Mouse (Mus musculus): ENCODE results near the gene Scarb1.
A peak's percentile ranks its signal among the peaks of the same experiment; 100 is the strongest.

The Scarb1 gene

DNA sequence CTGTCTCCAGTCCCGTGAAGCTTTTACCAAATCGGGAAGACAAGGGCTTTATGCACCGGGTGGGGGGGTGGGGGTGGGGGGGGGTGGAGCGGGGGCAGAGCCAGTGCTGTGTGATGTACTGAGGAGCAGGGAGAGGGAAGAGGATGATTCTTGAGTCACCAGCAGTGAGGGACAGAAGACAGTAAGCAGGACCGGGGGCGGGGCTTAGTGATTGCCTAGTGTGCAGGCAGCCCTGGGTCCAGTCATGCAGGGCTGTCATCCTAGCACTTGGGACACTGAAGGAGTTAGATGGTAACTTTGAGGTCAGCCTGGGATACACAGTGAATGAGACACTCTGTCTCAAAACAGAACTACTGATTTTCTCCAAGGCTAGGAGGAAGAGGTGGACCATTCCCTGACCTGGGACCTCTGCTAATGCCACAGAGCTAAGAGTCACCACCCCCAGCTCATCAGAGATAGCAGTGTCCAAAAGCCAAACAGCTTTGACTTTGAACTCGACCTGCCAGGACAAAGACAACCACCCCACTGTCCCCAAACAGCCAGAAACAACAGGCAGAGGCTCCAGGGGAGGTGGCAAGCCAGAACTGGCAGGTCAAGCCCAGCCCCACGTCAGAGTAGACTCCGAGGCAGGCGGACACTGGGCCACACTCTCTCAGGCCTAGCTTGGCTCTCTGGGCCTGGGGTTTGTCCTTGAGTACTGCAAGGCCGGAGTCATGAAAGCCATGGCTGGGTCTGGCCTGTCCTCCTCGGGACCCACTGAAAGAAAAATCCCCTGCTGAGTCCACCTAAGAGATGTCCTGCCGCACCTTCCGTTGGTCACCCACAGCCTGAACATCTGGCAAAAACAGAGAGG is 35.4 kb downstream of the Scarb1 start:
- DNase-seq (ENCODE audit: low spot score in 2 of 2), result peak; percentile 27 to 48

DNA sequence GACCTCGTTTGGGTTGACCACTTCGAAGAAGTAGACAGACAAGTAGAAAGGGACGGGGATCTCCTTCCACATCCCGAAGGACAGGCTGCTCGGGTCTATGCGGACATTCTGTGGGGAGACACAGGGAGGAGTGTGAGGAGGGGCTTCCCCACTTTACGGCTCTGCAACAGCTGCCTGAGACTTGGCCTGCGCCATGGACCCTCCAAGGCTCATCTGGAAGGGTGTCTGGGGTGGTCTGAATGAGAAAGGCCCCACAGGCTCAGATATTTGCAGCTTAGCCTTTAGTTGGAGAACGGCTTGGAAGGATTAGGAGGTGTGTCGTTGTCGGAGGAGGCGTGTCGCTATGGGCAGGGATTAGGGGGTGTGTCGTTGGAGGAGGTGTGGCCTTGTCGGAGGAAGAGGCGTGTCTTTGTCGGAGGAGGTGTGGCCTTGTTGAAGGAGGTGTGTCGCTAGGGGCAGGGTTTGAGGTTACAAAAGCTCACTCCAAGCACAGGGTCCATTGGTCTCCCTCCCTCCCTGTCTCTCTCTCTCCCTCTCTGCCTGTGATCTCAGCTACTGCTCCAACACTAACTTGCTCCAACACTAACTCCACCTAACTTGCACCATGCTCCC is 36.5 kb downstream of the Scarb1 start:
- DNase-seq (ENCODE audit: low spot score in 2 of 2), result no peak

DNA sequence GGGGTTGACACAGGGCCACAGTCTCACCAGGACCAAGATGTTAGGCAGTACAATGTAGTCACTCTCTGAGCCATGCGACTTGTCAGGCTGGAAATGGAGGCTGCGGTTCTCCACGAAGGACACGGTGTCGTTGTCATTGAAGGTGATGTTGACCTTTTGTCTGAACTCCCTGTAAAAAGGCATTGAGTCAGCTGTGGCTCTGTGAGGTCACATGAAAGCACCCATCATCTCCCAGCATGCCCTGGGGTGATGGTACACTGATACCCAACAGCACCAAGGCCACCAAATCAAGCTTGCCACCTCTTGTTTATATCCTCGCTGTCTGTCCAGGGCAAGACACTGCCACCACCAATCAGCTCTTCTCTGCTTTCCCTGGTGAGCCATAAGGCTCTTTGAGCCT is 37.8 kb downstream of the Scarb1 start:
- DNase-seq (ENCODE audit: low spot score in 2 of 2), result no peak

DNA sequence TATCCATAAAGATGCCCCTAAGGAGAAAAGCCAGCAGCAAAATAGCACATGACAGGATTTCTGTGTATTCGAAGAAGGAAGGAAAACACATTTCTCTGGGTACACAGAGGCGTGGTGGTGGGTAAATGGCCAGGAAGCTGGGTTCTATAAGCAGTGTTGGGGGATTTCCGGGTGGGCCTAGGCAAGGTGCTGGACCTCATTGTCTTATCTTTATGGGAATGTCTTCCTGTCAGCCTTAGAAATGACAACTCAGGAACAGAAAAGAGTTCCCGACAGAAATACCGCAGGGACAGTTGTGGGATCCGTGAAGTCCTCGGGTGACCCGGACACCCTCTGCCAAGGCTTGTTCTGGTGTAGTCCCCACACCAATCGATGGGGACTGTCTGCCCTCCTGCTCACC is 42.7 kb downstream of the Scarb1 start:
- DNase-seq (ENCODE audit: low spot score in 2 of 2), result no peak

DNA sequence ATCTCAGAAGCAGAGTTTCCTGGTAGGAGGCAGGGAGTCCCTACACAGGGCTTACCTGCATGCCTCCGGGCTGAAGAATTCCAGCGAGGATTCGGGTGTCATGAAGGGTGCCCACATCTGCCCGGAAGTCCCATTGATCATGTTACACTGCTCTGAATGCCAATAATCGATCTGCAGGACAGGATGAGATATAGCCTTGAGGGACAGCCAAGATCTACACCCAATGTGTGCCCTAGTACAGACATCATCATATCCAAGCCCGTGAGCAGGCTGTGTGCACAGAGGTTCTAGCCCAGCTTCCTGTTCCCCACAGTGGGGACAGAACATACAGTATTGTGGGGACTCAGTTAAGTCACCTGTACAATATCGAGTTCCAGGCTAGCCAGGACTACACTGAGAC is 43.7 kb downstream of the Scarb1 start:
- DNase-seq (ENCODE audit: low spot score in 2 of 2), result no peak

DNA sequence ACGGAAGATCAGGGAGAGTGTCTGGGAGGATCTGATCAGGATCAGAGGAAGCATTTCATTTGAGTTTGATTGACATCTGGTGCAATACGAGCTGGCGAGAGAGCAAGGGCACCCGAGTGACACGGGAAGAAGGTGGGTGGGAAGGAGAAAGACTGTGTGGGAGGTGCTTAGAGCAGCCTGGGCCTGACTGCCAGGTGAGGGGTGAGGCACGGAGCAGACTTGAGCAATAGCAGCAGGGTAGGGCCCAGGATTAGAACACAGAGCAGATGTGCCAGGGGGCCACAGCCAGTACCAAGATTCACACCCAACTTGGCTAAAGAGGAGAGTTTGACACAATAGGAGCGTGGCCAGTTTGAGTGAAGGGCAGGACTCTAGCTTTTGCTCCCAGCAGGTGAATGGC is 47.9 kb downstream of the Scarb1 start:
- DNase-seq (ENCODE audit: low spot score in 2 of 2), result no peak

DNA sequence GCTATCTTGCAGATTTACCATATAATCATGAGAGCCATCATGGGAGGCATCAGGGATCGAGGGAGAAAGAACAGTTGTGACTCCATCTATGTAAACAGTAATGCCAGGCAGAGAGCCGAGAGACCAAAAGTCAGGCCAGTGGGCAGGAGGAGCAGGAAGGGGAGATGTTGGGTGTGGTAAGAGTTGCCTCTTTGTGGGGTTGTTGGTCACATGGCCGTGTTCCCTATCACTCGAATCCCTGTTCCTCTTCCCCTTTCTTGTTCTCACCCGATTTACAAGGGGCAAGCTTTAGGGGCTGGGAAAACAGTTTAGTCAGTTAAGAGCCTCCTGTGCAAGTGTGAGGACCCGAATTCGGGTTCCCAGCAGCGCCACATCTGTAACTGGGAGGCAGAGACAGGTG is 49.0 kb downstream of the Scarb1 start:
- DNase-seq (ENCODE audit: low spot score in 2 of 2), result no peak

DNA sequence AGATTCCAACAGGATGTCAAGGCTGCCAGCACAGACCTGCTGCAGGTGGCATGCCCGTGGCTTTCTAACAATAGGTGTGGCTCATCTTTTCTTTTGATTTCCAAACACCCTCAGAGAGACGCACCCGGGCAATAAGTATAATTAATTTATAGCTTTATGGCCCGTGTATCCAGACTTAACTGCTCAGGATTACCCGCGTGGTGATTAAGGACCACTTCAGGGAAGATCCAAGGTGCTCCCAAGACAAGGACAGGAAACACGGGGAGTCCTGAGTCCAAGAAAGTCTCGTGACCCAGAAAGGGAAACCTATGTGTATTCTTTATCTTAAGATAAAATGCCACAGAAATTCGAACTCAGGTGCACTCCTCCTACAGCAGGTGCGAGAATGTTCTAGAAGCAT is 49.5 kb downstream of the Scarb1 start:
- DNase-seq (ENCODE audit: low spot score in 2 of 2), result no peak

DNA sequence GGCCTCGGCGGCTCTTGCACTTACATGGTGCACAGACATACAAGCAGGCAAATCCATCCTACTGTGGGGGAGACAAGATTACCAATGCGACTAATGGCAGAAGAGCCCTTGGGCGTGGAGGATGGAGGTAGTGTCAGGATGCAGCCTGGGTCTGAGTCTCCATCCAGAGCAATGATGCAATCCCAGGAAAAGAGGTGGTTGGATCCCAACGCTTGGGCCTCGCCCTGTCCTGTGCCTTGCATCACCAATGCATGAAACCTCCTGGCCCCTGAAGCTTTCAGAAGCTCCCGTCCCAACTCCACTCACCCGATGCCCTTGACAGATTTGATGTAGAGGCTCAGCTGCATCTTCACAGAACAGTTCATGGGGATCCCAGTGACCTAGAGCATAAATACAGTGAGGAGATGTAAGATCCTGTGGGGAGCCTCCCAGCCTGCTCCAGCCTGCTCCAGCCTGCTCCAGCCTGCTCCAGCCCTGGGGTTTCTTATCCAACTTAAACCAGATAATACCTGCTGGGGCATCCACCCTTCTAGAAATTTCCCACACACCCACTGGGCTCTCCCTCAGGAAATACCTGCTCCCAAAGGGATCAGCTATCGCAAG is 53.7 kb downstream of the Scarb1 start:
- no peak for DNase-seq (ENCODE audit: low spot score in 2 of 2)

DNA sequence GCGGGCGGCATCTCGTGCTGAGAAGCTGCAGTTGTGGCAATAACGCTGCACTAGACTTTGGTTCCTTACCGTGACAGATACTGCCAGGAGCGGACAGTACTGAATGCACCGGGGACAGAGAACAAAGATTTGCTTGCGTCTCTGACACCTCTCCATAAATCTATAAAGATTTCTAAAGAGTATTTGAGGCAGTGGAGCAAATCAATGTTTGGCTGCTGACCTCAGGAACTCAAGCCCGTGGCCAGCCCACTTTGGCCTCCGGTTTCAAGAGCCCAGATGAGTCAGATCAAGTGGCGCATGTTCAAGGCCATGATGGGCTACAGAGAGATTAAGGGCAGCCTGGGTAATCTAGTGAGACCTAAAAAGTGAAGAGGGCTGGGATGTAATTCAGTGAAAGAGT is 54.8 kb downstream of the Scarb1 start:
- no peak for DNase-seq (ENCODE audit: low spot score in 2 of 2)

DNA sequence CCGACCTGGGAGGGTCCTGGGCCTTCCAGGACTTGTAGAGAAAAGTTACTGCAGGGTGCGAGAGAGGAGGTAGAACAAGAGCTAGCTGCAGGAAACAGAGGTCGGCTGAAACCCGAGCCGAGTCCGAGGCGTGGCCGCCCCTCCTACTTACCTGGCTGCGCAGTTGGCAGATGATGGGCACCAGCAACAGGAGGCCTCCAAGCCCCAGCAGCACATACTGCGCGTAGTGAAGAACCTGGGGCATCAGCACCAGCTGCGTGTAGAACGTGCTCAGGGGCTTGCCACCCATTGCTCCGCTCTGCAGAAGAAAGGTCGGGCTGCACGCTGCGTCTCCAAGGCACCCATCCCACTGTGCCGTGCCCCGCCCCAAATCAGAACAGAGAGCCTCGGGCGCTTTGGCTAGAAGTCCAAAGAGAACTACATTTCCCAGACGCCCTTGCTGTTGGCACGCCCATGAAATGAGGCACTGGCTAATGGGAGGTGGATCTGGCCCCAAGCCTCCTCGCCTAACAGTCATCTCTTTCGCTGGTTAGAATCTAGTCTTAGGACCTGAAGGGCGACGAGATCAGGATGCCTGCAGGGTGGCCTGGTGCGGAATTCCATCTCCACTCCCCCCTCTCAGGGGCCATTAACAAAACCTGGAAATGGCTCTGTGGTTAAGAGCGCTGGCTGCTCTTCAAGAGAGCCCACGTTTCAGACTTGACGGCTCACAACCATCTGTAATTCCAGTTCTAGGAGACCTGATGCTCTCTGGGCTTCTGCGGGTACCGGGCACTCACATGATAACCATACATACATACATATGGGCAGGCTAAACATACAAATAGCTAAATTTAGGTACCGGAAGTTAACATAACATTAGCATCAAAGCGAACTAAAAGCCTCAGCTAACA is 56.9 kb downstream of the Scarb1 start:
- peak; percentile 58 to 61 for DNase-seq (ENCODE audit: low spot score in 2 of 2)

DNA sequence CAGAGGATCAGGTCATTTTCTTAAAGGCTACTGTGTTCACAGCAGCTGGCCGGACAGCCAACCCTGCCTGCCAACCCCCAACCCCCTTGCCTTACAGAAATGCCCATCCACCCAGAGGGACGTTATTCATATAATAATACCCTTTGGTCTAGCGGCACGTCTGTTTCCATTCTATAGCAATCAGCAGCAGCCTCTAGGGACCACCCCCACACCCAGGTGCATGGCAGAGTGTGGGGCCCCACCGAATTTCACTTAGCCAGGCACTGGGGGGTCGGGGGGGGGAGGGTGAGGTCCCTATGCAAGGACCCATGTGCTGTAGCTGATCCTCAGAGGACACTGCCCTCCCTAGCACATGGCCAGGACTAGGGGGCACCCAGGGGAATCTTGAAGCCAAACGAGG is 61.7 kb downstream of the Scarb1 start:
- no peak for DNase-seq (ENCODE audit: low spot score in 2 of 2)

DNA sequence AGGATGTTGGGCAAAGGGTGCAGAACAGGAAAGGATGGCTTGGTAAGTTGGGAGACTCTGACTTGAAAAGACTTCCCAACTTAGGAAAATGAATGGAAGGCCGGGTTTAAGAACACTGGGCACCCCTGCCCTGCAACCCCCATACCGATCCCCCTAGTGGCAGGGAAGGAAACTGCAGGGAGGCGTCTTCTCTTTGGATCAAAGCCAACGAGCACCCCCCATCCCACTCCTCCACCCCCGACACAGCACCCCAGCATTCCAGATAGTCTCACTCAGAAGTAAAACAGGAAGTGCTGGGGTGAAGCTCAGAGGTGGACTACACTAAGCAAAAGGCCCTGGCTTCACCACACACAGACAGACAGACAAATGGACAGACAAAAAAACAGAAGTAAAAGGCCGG is 62.6 kb downstream of the Scarb1 start:
- DNase-seq (ENCODE audit: low spot score in 2 of 2), result no peak

DNA sequence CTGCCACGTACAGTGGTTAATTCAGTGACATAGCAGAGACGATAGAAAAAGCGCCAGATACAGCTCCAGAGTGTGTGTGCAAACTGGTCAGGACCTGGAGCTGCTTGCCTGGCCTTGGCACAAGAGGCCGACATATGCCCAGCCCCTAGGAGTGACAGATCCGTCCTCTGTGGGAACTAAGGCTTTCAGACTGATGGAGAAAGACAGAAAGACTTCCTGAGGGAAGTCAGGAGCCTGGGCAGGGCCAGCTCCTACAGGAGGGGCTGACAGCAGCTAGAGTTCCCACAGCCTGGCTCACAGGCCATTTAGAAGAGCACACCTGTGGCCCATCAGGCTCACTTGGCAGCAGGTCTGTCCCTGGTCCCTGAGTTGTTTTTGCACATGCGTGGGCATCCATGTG is 63.6 kb downstream of the Scarb1 start:
- DNase-seq (ENCODE audit: low spot score in 2 of 2), result no peak

DNA sequence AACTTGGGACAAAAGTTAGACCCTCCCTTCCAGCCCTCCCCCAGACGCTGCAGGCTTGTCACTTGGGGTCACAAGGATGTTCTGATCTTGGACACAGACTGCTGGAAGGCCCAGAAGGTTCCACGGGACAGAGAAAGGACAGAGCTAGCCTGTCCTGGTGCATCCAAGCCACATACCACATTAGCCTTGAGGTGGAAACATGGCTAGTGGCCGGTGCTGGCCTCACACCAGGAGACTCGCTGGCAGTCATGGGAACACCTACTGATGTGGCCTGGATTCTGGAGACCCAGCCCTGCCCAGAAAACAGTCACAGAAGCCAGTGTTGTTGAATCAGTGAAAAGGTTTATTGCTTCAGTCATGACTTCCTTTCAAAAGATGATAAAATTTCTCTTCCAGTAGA is 64.1 kb downstream of the Scarb1 start:
- DNase-seq (ENCODE audit: low spot score in 2 of 2), result no peak

DNA sequence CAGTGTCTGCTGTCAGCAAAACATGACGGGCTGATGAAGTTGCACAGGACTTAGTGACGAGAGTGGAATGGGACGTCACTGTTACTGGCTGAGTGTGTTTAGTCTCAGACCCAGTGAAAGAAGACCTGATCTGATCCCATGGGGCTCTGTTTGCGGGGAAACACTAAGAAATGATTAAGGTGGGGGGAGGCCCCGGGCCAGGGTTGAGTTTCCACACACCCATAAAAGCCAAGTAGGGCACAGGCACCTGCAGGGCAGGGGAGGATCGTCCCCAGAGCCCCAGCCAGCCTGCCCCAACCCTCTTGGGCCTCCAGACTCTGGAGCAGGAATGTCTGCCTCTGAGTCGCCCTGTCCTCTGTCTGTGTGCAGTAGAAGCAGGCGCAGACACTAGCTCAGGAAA is 65.6 kb downstream of the Scarb1 start:
- DNase-seq (ENCODE audit: low spot score in 2 of 2), result no peak

DNA sequence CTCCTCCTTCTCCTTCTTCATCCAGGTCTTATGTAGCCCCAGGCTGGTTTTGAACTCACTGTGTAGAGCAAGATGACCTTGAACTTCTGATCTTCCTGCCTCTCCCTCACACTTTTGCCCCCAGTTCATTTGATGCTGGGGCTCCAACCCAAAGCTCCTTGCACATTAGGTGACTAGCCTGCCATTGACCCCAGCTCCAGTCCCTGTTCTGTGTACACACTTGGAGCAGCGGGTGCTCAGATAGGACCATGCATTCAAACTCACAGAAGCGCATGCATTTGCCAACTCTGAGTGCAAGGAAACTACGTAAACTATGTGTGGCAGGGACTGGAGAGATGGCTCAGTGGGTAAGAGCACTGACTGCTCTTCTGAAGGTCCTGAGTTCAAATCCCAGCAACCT is 66.1 kb downstream of the Scarb1 start:
- no peak for DNase-seq (ENCODE audit: low spot score in 2 of 2)

DNA sequence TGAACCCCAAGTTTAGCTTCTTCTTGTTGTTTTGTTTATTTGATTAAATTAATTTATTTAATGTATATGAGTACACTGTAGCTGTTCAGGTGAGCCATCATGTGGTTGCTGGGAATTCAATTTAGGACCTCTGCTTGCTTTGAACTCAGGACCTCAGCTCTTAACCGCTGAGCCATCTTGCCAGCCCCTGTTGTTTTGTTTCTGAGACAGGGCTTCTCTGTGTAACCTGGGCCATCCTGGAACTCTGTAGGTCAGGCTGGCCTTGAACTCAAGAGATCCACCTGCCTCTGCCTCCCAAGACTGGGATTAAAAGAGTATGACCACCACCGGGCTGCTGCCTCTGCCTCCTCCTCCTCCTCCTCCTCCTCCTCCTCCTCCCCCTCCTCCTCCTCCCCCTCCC is 66.7 kb downstream of the Scarb1 start:
- no peak for DNase-seq (ENCODE audit: low spot score in 2 of 2)

DNA sequence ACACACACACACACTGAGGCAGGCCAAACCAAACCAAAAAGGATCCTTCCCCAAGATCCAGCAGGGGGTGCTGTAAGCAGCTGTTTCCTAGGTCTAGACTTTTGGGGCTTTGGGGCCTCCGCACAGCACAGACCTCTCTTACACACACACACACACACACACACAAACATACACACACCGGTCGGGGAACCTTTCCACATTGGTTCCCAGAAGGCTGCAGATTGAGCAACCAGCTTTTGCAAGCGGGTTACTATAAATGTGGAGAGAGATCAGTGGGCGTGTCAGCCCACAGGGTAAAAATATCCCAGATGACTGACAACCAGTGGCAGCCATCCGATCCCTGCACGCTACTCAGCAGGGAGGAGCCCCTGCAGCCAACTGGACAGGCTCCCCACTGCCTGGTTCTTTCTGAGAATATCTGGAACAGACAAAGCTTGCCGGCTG is 67.2 kb downstream of the Scarb1 start:
- DNase-seq (ENCODE audit: low spot score in 2 of 2), result peak; percentile 57 to 64

DNA sequence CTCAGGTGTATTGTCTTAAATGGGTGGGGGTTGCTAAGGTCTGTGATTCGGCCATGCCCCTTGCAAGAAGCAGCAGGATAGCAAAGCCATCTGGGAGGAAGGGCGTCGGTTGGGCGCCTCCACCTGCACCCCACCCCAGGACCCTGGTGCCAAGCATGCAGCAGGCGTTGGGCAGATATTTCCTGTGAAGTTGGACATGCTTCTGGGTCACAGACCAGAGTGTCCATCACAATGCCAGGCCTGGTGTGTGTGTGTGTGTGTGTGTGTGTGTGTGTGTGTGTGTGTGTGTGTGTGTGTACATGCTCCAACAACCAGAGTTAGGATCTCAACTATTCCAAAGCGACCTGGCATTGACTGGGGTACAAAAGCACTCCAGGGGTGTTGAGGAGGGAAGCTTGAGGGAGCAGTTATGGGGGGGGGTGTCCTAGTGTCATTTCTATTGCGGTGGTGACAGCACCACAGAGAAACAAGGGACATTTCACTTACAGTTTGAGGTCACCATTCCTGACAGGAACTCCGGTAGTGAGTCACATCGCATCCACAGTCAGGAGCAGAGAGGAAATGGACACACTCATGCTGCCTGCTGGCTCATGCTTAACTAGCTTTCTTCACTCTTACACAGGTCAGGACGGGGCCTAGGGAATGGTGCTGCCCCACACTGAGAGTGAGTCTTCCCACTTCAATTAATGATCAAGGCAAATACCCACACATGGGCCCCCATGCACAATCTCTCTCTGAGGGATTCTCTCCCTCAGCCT is 68.5 kb downstream of the Scarb1 start:
- no peak for DNase-seq (ENCODE audit: low spot score in 2 of 2)

DNA sequence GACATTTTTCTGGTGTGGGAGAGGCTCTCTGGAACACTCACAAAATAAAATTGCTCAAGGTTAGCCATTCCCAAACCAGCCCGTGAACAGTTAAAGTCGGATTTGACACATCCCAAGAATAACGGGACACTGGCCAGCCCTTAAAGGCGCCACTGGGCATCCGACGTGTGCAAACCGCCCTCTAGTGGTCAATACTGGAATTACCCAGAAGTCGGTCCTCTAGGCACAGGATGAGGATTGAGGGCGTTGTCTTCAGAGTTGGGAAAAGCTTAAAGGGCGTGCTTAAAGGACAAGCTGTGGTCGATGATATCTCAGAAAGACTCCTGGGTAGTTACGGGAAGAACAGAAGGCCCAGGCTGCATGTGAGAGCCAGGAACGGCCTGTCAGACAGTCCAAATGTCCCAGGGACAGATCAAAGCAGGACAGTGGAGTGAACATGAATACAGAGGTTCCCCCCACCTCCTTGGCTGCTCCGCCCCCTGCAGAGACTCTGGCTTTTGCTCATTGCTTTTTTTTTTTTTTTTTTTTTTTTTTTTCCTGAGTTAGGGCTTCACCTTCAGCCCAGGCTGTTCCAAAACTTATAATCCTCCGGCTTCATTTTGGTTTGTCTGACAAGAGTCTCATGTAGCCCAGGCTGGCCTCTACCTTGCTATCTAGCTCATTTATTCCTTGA is 69.2 kb downstream of the Scarb1 start:
- DNase-seq (ENCODE audit: low spot score in 2 of 2), result peak; percentile 88
